Mouse (Mus musculus) kidney, embryonic 16.5 days (tissue): ENCODE results near the gene Tsg101. TPM values are rescaled to one million over a fixed set of nuclear protein-coding genes. Genes with fewer than 3 reads are reported as not detected.

Source experiments
- ATAC-seq: fragments of 200-750 bp; cut with Nextera tagmentation; 2 replicates; pipeline ENCODE4 v1.8.0; 2017; ENCODE audit warnings: moderate TSS enrichment; ENCODE audit not compliant: low FRiP score, low TSS enrichment
- H3K27ac ChIP-seq: fragments of 300-500 bp; sonication (generic); 2 replicates; pipeline ENCODE4 v1.5.1; 2014; ENCODE audit warnings: low read length
- H3K27me3 ChIP-seq: fragments of 300-500 bp; sonication (generic); 2 replicates; pipeline ENCODE4 v1.6.1; 2014; ENCODE audit warnings: low read length, control low read depth, mixed read lengths; ENCODE audit not compliant: insufficient read depth
- H3K36me3 ChIP-seq: fragments of 300-500 bp; sonication (generic); 2 replicates; pipeline ENCODE4 v1.6.1; 2014; ENCODE audit warnings: low read length, control low read depth, mixed read lengths; ENCODE audit not compliant: insufficient read depth
- H3K4me1 ChIP-seq: fragments of 300-500 bp; sonication (generic); 2 replicates; pipeline ENCODE4 v1.6.1; 2014; ENCODE audit warnings: low read length, control low read depth, mixed read lengths; ENCODE audit not compliant: insufficient read depth
- H3K4me2 ChIP-seq: fragments of 300-500 bp; sonication (generic); replicated peaks from 2 replicates; pipeline ENCODE4 v1.6.1; 2014; ENCODE audit warnings: low read depth, low read length
- H3K4me3 ChIP-seq: fragments of 300-500 bp; sonication (generic); 2 replicates; pipeline ENCODE4 v1.5.1; 2014; ENCODE audit warnings: mild to moderate bottlenecking, low read length
- H3K9ac ChIP-seq: fragments of 300-500 bp; sonication (generic); replicated peaks from 2 replicates; pipeline ENCODE4 v1.6.1; 2014; ENCODE audit warnings: low read length
- H3K9me3 ChIP-seq: fragments of 300-500 bp; sonication (generic); 2 replicates; pipeline ENCODE4 v1.6.1; 2016; ENCODE audit warnings: low read length, control low read depth
- WGBS: fragments of 180-500 bp; shearing (Covaris S2); extraction: QIAGEN DNeasy Blood & Tissue Kit; methylation state at CpG from one replicate; pipeline ENCODE4 v1.1.7; 2014; 5-methylcytosine and 5-hydroxymethylcytosine counted together
- polyA plus RNA-seq: library from polyadenylated mRNA; unstranded; fragments of >200 nt; fragmentation: Nextera tagmentation; extraction: Ambion mirVana; gene quantifications from 2 replicates; pipeline ENCODE4 v1.2.1, GENCODE M21; 2015

Gene Tsg101
- polyA plus RNA-seq, 1 experiment from 2014 or later = 163 TPM

- H3K4me3 ChIP-seq = no peak overlapping the region
- ATAC-seq = no peak
Measured at GRCm38 (mm10) chr7:46840326-46840725, 79.4 kb downstream of the Tsg101 start.

GRCm38 (mm10) chr7:46839861-46840260, 79.9 kb downstream of the Tsg101 start:
- Histone ChIP-seq H3K27me3 (no peaks in the 10 kb centered on the region), H3K36me3 (no peaks in the 10 kb centered on the region), H3K4me1 (peaks cover 34% of the 10 kb centered on the region), H3K4me3 (no peak overlapping the region), H3K4me2 (no peak overlapping the region), H3K9ac (no peak overlapping the region), H3K27ac (peak overlapping the region; percentile 91), H3K9me3 (no peaks in the 10 kb centered on the region)
- 83% methylated on average over 5 of the region's 5 CpGs for WGBS
- ATAC-seq = no peak

More at GRCm38 (mm10) chr7:46840326-46840725, 79.4 kb downstream of the Tsg101 start:
- peak overlapping the region; percentile 91; the same call in 1 of the 2 replicates for H3K27ac ChIP-seq
- WGBS = 65% methylated on average over 4 of the region's 4 CpGs
- peaks cover 38% of the 10 kb centered on the region for H3K4me1 ChIP-seq
- H3K4me2 ChIP-seq = no peak overlapping the region
- no peaks in the 10 kb centered on the region for H3K27me3 ChIP-seq
- H3K9me3 ChIP-seq = no peaks in the 10 kb centered on the region
- H3K9ac ChIP-seq = no peak overlapping the region
- H3K36me3 ChIP-seq = no peaks in the 10 kb centered on the region

GRCm38 (mm10) chr7:46839446-46839845, 80.3 kb downstream of the Tsg101 start:
- Histone ChIP-seq H3K9me3 (no peaks in the 10 kb centered on the region), H3K4me3 (no peak overlapping the region), H3K27ac (peak overlapping the region; percentile 91), H3K36me3 (no peaks in the 10 kb centered on the region), H3K9ac (peak overlapping the region; percentile 29; the same call in 1 of the 2 replicates), H3K27me3 (no peaks in the 10 kb centered on the region), H3K4me1 (peaks cover 31% of the 10 kb centered on the region), H3K4me2 (peak overlapping the region; percentile 43; the same call in 1 of the 2 replicates)
- ATAC-seq = peak; percentile 10; the same call in 1 of the 2 replicates
- 36% methylated on average over 7 of the region's 7 CpGs for WGBS

Other genes starting within 250 kb of the Tsg101 start
- gene Tph1, start 247.4 kb downstream of the Tsg101 start, polyA plus RNA-seq = 1.9 and 2.2 TPM in 2 replicates
- gene Saal1, start 209.3 kb downstream of the Tsg101 start, polyA plus RNA-seq = 33.3 and 34.1 TPM in 2 replicates
- gene Saa3, start 204.3 kb downstream of the Tsg101 start, polyA plus RNA-seq = 0.57 TPM in 1 of 2 replicates, not detected in the other
- gene Saa4, start 187.4 kb downstream of the Tsg101 start, polyA plus RNA-seq = 0.08 TPM in 1 of 2 replicates, not detected in the other
- 2.3 and 2.5 TPM in 2 replicates for gene Saa1, start 177.0 kb downstream of the Tsg101 start, polyA plus RNA-seq
- 0.63 TPM in 1 of 2 replicates, not detected in the other for gene Saa2, start 168.2 kb downstream of the Tsg101 start, polyA plus RNA-seq
- 30.9 and 34.4 TPM in 2 replicates for gene Hps5, start 123.9 kb downstream of the Tsg101 start, polyA plus RNA-seq
- gene Gtf2h1, start 123.9 kb downstream of the Tsg101 start, polyA plus RNA-seq = 45.7 and 50.5 TPM in 2 replicates
- 1,802 and 1,946 TPM in 2 replicates for gene Ldha, start 78.5 kb downstream of the Tsg101 start, polyA plus RNA-seq
- 0.17 TPM in 1 of 2 replicates, not detected in the other for gene Ldhc, start 58.8 kb downstream of the Tsg101 start, polyA plus RNA-seq
- gene Uevld, start 38.6 kb upstream of the Tsg101 start, polyA plus RNA-seq = 11.0 and 12.8 TPM in 2 replicates
- not detected in 2 replicates for gene Gm9999, start 63.6 kb upstream of the Tsg101 start, polyA plus RNA-seq
- 20.9 and 21.1 TPM in 2 replicates for gene Spty2d1, start 88.4 kb upstream of the Tsg101 start, polyA plus RNA-seq
- 34.8 and 35.8 TPM in 2 replicates for gene Tmem86a, start 130.6 kb upstream of the Tsg101 start, polyA plus RNA-seq
- 0.89 and 0.90 TPM in 2 replicates for gene Ptpn5, start 213.7 kb upstream of the Tsg101 start, polyA plus RNA-seq